Mouse (Mus musculus): ENCODE measurements around the gene Olfr406. TPM values are rescaled to one million over a fixed set of nuclear protein-coding genes. Genes with fewer than 3 reads are reported as not detected.

Olfr406 gene
- not detected in 2 replicates for polyA plus RNA-seq (2016; fragmentation: Nextera tagmentation; extraction: Ambion mirVana)

GRCm38 (mm10) chr11:74259508-74259907 lies at the start of gene Olfr406:
Gene Olfr406, plus strand, starts transcription at chr11:74259808.
- no peaks in the 10 kb centered on the region for H3K4me1 ChIP-seq
- H3K9me3 ChIP-seq, result 0 out of 2 replicates have a peak, but pooled peaks cover 2% of the 10 kb centered on the region
- H3K4me3 ChIP-seq, result no peak within 1 kb of the TSS
- H3K36me3 ChIP-seq, result no peaks in the 10 kb centered on the region
- no peak within 1 kb of the TSS for H3K27ac ChIP-seq
- no peak for DNase-seq (ENCODE audit: low spot score)
- no peaks in the 10 kb centered on the region for H3K27me3 ChIP-seq (ENCODE audit: insufficient read depth, poor library complexity, severe bottlenecking)
- WGBS, result 46% methylated on average over 2 of the region's 2 CpGs

- H3K4me1 ChIP-seq, result no peaks in the 10 kb centered on the region
- no peak within 1 kb of the TSS for H3K4me3 ChIP-seq
- no peaks in the 10 kb centered on the region for H3K36me3 ChIP-seq
- H3K9me3 ChIP-seq, result peaks cover 4% of the 10 kb centered on the region; the same call in 1 of the 2 replicates
- no peaks in the 10 kb centered on the region for H3K27me3 ChIP-seq (ENCODE audit: insufficient read depth, poor library complexity, severe bottlenecking)
- DNase-seq (ENCODE audit: low spot score), result no peak
- no peak within 1 kb of the TSS for H3K27ac ChIP-seq
- 73% methylated on average over 1 of the region's 1 CpGs for WGBS
Observed at GRCm38 (mm10) chr11:74211279-74211678, 48.3 kb upstream of the Olfr406 start, which contains the start of gene Olfr43. Gene Olfr43, minus strand, starts transcription at chr11:74211379.

DNA sequence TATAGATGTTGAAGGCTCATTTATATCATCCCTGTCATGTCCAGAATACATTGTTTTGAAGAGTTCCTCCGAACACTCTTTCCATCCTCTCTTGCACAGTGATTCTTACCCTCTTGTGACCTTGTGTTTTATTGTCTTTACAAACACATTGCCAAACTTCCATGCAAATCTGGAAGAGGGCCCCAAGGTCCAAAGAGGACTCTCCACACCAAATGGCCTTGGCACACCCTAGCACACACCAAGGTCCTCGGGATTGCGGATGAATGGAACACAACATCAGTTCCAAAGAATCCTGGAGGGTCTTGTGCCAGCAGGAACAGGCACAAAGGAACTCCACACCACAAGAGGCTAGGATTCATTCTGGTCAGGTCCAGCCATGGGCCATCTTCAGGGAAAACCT lies 18.4 kb upstream of the Olfr406 start:
- H3K27me3 ChIP-seq (ENCODE audit: insufficient read depth, poor library complexity, severe bottlenecking), result no peaks in the 10 kb centered on the region
- 82% methylated on average over 3 of the region's 3 CpGs for WGBS

DNA sequence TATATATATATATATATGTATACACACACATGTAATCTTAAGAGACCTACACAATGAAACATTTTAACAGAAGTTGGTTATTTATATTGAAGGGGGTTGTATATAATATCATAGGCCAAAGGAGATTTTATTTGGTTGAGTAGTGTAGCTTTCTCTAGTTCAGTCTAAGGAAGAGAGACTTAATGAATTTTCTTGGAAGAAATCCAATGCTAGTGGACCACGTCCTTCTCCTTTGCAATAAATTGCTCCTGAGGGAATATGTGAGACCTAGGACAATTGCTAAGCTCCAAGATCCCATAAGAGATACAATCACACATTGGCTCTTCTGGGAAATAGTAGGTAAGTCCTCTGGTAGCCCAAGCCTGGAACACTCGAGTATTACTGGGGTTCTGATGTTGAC lies 23.8 kb downstream of the Olfr406 start, which contains the start of gene Olfr59:
Gene Olfr59, plus strand, starts transcription at position 301 of the 400 bp plus-strand sequence.
- DNase-seq (ENCODE audit: low spot score), result no peak
- no peaks in the 10 kb centered on the region for H3K36me3 ChIP-seq
- WGBS, result 54% methylated on average over 2 of the region's 2 CpGs
- no peak within 1 kb of the TSS for H3K4me3 ChIP-seq
- no peaks in the 10 kb centered on the region for H3K27me3 ChIP-seq (ENCODE audit: insufficient read depth, poor library complexity, severe bottlenecking)
- no peaks in the 10 kb centered on the region for H3K4me1 ChIP-seq
- no peak within 1 kb of the TSS for H3K27ac ChIP-seq
- no peaks in the 10 kb centered on the region; the same call in 1 of the 2 replicates for H3K9me3 ChIP-seq

More for the DNA sequence above, 18.4 kb upstream of the Olfr406 start:
- no peaks in the 10 kb centered on the region for H3K36me3 ChIP-seq
- H3K4me3 ChIP-seq, result no peak overlapping the region
- H3K27ac ChIP-seq, result no peak overlapping the region
- no peaks in the 10 kb centered on the region for H3K4me1 ChIP-seq
- no peak for DNase-seq (ENCODE audit: low spot score)
- H3K9me3 ChIP-seq, result peaks cover 15% of the 10 kb centered on the region

DNA sequence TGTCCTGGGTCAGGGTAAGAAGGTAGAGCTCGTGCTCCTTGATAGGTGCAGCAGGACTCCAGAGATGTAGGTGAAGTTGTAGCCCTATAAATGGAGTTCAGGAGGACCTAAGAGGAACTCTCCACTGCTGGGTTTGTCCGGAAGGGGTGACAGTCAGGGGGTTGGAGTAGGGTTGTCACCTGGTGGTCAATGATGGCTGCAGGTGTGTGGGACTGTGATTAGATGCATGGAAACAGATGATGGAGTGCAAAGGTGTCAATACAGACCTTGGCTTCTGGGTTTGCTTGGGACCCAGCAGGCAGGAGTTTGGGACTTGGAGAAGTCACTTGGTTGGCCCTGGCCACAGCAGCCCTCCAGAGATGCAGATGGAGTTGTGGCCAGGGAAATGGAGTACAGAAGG lies 27.6 kb downstream of the Olfr406 start:
- Histone ChIP-seq H3K27me3 (ENCODE audit: insufficient read depth, poor library complexity, severe bottlenecking) (no peaks in the 10 kb centered on the region), H3K27ac (no peak overlapping the region), H3K9me3 (no peaks in the 10 kb centered on the region; the same call in 1 of the 2 replicates), H3K4me1 (no peaks in the 10 kb centered on the region), H3K4me3 (no peak overlapping the region), H3K36me3 (no peaks in the 10 kb centered on the region)
- peak; percentile 63 for DNase-seq (ENCODE audit: low spot score)
- 71% methylated on average over 2 of the region's 2 CpGs for WGBS

Other genes starting within 250 kb of the Olfr406 start
- gene Olfr139, start 203.3 kb upstream of the Olfr406 start, polyA plus RNA-seq (2016; fragmentation: Nextera tagmentation; extraction: Ambion mirVana), result not detected in 2 replicates
- gene Olfr399, start 203.2 kb upstream of the Olfr406 start, polyA plus RNA-seq (2016; fragmentation: Nextera tagmentation; extraction: Ambion mirVana), result not detected in 2 replicates
- not detected in 2 replicates for gene Zfp616, start 189.9 kb upstream of the Olfr406 start, polyA plus RNA-seq (2016; fragmentation: Nextera tagmentation; extraction: Ambion mirVana)
- not detected in 2 replicates for gene Olfr401, start 146.1 kb upstream of the Olfr406 start, polyA plus RNA-seq (2016; fragmentation: Nextera tagmentation; extraction: Ambion mirVana)
- not detected in 2 replicates for gene Olfr402, start 106.3 kb upstream of the Olfr406 start, polyA plus RNA-seq (2016; fragmentation: Nextera tagmentation; extraction: Ambion mirVana)
- not detected in 2 replicates for gene Olfr403, start 73.6 kb upstream of the Olfr406 start, polyA plus RNA-seq (2016; fragmentation: Nextera tagmentation; extraction: Ambion mirVana)
- not detected in 2 replicates for gene Olfr43, start 48.4 kb upstream of the Olfr406 start, polyA plus RNA-seq (2016; fragmentation: Nextera tagmentation; extraction: Ambion mirVana)
- not detected in 2 replicates for gene Olfr59, start 23.9 kb downstream of the Olfr406 start, polyA plus RNA-seq (2016; fragmentation: Nextera tagmentation; extraction: Ambion mirVana)
- gene Olfr410, start 78.2 kb downstream of the Olfr406 start, polyA plus RNA-seq (2016; fragmentation: Nextera tagmentation; extraction: Ambion mirVana), result not detected in 2 replicates
- not detected in 2 replicates for gene Olfr411, start 92.8 kb downstream of the Olfr406 start, polyA plus RNA-seq (2016; fragmentation: Nextera tagmentation; extraction: Ambion mirVana)
- not detected in 2 replicates for gene Olfr412, start 102.3 kb downstream of the Olfr406 start, polyA plus RNA-seq (2016; fragmentation: Nextera tagmentation; extraction: Ambion mirVana)

Data from heart, embryonic 10.5 days (tissue).